ENCODE assay signal across 10 mouse cellular contexts in the genomic region with DNA sequence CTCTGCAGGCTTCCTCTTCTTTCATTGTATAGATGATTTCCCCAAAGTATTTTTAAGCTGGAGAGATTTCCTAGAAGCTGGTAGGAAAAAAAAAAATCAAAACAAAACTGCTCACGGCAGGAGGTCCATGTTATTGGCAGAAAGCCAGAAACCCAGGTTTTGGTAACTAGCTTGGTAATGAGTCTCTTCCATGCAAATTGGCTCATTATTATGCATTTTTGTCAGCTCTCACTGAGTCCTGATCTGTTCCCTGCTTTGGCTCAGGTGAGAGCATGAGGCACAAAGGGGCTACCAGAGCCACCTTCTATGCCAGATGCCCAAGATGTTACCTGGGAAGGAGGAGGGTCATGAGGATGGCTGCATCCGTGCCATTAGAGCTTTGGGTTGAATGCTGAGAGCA.
DNase-seq lines count a peak whose midpoint lies in the region; ATAC-seq and TF ChIP-seq lines count a peak whose summit lies in the region.
"Had no signal": no experiment of that assay in that cellular context is flagged by ENCODE, and none has a peak within 500 bp of the region (broad histone marks: within the 10 kb centered on the region; RNA-seq: fewer than 3 reads in every experiment).

No protein-coding gene starts in this region.

- no peaks in the 10 kb centered on the region for H3K27me3 ChIP-seq in kidney, embryonic 16.5 days (ENCODE audit: insufficient read depth, low read length)
- no peaks in the 10 kb centered on the region for H3K27me3 ChIP-seq in CH12.LX (replicated peaks)
- H3K27me3 ChIP-seq in midbrain, embryonic 13.5 days: no peaks in the 10 kb centered on the region
- H3K27me3 ChIP-seq: liver, embryonic 15.5 days had no signal

- H3K4me1 ChIP-seq in kidney, embryonic 16.5 days (ENCODE audit: insufficient read depth, low read length): no peaks in the 10 kb centered on the region
- peaks cover 0 to 3% of the 10 kb centered on the region in 2 experiments; a peak in 2 of 4 replicates for H3K4me1 ChIP-seq in CH12.LX (ENCODE audit: control insufficient read depth in 1 of 2, insufficient read depth in 2 of 2)
- H3K4me1 ChIP-seq in midbrain, embryonic 13.5 days (replicated peaks): peaks cover 11% of the 10 kb centered on the region
- H3K4me1 ChIP-seq: liver, embryonic 15.5 days had no signal

- no peak overlapping the region for H3K9ac ChIP-seq in kidney, embryonic 16.5 days (replicated peaks; ENCODE audit: low read length)
- no peak overlapping the region for H3K9ac ChIP-seq in CH12.LX (ENCODE audit: insufficient read depth, low read depth)
- no peak overlapping the region for H3K9ac ChIP-seq in midbrain, embryonic 13.5 days (replicated peaks)
- H3K9ac ChIP-seq: liver, embryonic 15.5 days had no signal

- no peak overlapping the region for H3K4me3 ChIP-seq in kidney, embryonic 16.5 days (ENCODE audit: low read length)
- H3K4me3 ChIP-seq in CH12.LX (replicated peaks in 1 of 3; ENCODE audit: low read depth in 2 of 3, low read length in 2 of 3, poor library complexity in 1 of 3): no peak overlapping the region
- no peak overlapping the region for H3K4me3 ChIP-seq in midbrain, embryonic 13.5 days (replicated peaks)
- H3K4me3 ChIP-seq: liver, embryonic 15.5 days had no signal

- 42% methylated on average over 2 of the region's 2 CpGs for WGBS in kidney, embryonic 16.5 days
- WGBS in midbrain, embryonic 13.5 days: 53% methylated on average over 2 of the region's 2 CpGs

- H3K36me3 ChIP-seq in kidney, embryonic 16.5 days (ENCODE audit: insufficient read depth, low read length): no peaks in the 10 kb centered on the region
- no peaks in the 10 kb centered on the region for H3K36me3 ChIP-seq in CH12.LX (replicated peaks in 1 of 2; ENCODE audit: control insufficient read depth in 1 of 2, insufficient read depth in 1 of 2, low read length in 1 of 2)
- H3K36me3 ChIP-seq in midbrain, embryonic 13.5 days: no peaks in the 10 kb centered on the region
- H3K36me3 ChIP-seq: liver, embryonic 15.5 days had no signal

- DNase-seq in kidney, adult 18-20 months: peak; percentile 9
- DNase-seq in CH12.LX (ENCODE audit: extremely low read depth): peak; percentile 21
- peak; percentile 92 for DNase-seq in brain, embryonic 14.5 days (ENCODE audit: low read depth)
- DNase-seq in spleen, postnatal 14 days (ENCODE audit: low spot score in 2 of 2): no peak
- no peak for DNase-seq in heart, adult 9 months (ENCODE audit: low spot score in 2 of 2)
- DNase-seq: adrenal gland, adult 8-10 months had no signal

- no peak for TF ChIP-seq POLR2A in CH12.LX (IDR thresholded peaks at IDR 0.05; ENCODE audit: low read depth, low read length)
- no peak for TF ChIP-seq POLR2A in brain, embryonic 14.5 days (IDR thresholded peaks at IDR 0.05; ENCODE audit: borderline replicate concordance, extremely low read depth, insufficient read depth, insufficient read length, poor library complexity, severe bottlenecking)

- dilution Hi-C loops in CH12.LX (cut with MboI; ENCODE audit: extremely low pct_ligation_motif_present, extremely low pct_unique_long_range_greater_than_20kb, low sequenced_read_pairs): no loop called here

- no peaks in the 10 kb centered on the region for H3K79me2 ChIP-seq in CH12.LX (replicated peaks; ENCODE audit: control insufficient read depth, extremely low read depth, insufficient read depth, poor library complexity, severe bottlenecking)

- H3K9me3 ChIP-seq in kidney, embryonic 16.5 days (ENCODE audit: low read length): no peaks in the 10 kb centered on the region
- H3K9me3 ChIP-seq in CH12.LX (replicated peaks; ENCODE audit: low read length): no peaks in the 10 kb centered on the region
- H3K9me3 ChIP-seq in midbrain, embryonic 13.5 days: no peaks in the 10 kb centered on the region
- H3K9me3 ChIP-seq: liver, embryonic 15.5 days had no signal

- TF ChIP-seq CTCF in CH12.LX (conservative IDR thresholded peaks at IDR 0.05 in 1 of 2, IDR thresholded peaks at IDR 0.05 in 1 of 2; ENCODE audit: low read depth in 2 of 2, low read length in 2 of 2): no peak
- no peak for TF ChIP-seq CTCF in brain, embryonic 14.5 days (IDR thresholded peaks at IDR 0.05; ENCODE audit: borderline replicate concordance, extremely low read depth, insufficient read depth, insufficient read length)

- H3K4me2 ChIP-seq in kidney, embryonic 16.5 days (replicated peaks; ENCODE audit: low read depth, low read length): no peak overlapping the region
- H3K4me2 ChIP-seq in CH12.LX (ENCODE audit: insufficient read depth, low read depth, poor library complexity, severe bottlenecking): no peak overlapping the region
- no peak overlapping the region for H3K4me2 ChIP-seq in midbrain, embryonic 13.5 days (replicated peaks)
- H3K4me2 ChIP-seq: liver, embryonic 15.5 days had no signal

- TF ChIP-seq EP300 in CH12.LX (IDR thresholded peaks at IDR 0.05; ENCODE audit: low read length): no peak

- in situ Hi-C loops in CH12.LX (cut with MboI; ENCODE audit: low pct_ligation_motif_present, low pct_unique_long_range_greater_than_20kb, low sequenced_read_pairs): no loop called here

- no peak overlapping the region for H3K27ac ChIP-seq in kidney, embryonic 16.5 days (ENCODE audit: low read length)
- H3K27ac ChIP-seq in CH12.LX (ENCODE audit: insufficient read depth, low read depth): no peak overlapping the region
- H3K27ac ChIP-seq in midbrain, embryonic 13.5 days: peak overlapping the region; percentile 53
- H3K27ac ChIP-seq: liver, embryonic 15.5 days had no signal

- no peak for TF ChIP-seq RAD21 in CH12.LX (IDR thresholded peaks at IDR 0.05; ENCODE audit: low read depth, low read length)

- no peak for ATAC-seq in kidney, embryonic 16.5 days (ENCODE audit: low FRiP score, low TSS enrichment)
- peak; percentile 82; the same call in 1 of the 2 replicates for ATAC-seq in midbrain, embryonic 13.5 days
- ATAC-seq in megakaryocyte-erythroid progenitor cell, adult 5-6 weeks (replicated peaks; ENCODE audit: low FRiP score, low TSS enrichment, poor library complexity, severe bottlenecking): no peak

TF ChIP-seq in CH12.LX, 34 proteins besides CTCF, POLR2A, EP300 and RAD21:
- no peak for TF ChIP-seq PAX5 (IDR thresholded peaks at IDR 0.05; ENCODE audit: low read length)
- no peak for TF ChIP-seq TCF12 (IDR thresholded peaks at IDR 0.05; ENCODE audit: low read depth, low read length)
- TF ChIP-seq MAFK (IDR thresholded peaks at IDR 0.05; ENCODE audit: insufficient replicate concordance, low read length): no peak
- TF ChIP-seq CHD1 (IDR thresholded peaks at IDR 0.05; ENCODE audit: low read depth, low read length): no peak
- TF ChIP-seq GABPA (IDR thresholded peaks at IDR 0.05; ENCODE audit: insufficient replicate concordance, low read depth, low read length): no peak
- no peak for TF ChIP-seq MAZ (IDR thresholded peaks at IDR 0.05; ENCODE audit: low read depth, low read length)
- no peak for TF ChIP-seq JUND (conservative IDR thresholded peaks at IDR 0.05; ENCODE audit: low read depth, low read length)
- TF ChIP-seq MYC (IDR thresholded peaks at IDR 0.05; ENCODE audit: low read depth, low read length): no peak

Comparison
In these comparisons a context has a peak if more than half of its experiments do, and no peak if none do; other contexts are left out.
1. DNase-seq: peak in kidney, adult 18-20 months (single experiment), CH12.LX (single experiment) and brain, embryonic 14.5 days (single experiment); none in spleen, postnatal 14 days (0 of 2) and heart, adult 9 months (0 of 2).